Mouse (Mus musculus) stomach, postnatal 0 days (tissue): ENCODE measurements around the gene Fignl2.

Experiments
- CTCF ChIP-seq: IDR thresholded peaks from 2 replicates; pipeline ENCODE4 v1.5.1; 2016; ENCODE audit warnings: antibody characterized with exemption, low read depth, mild to moderate bottlenecking, moderate library complexity
- EP300 ChIP-seq: optimal IDR thresholded peaks from 2 replicates; pipeline ENCODE3; 2016; ENCODE audit warnings: antibody characterized with exemption

GRCm38 (mm10) chr15:101080031-101080520 lies 1.7 kb upstream of the Fignl2 start:
- TF ChIP-seq CTCF (no peak), EP300 (no peak)
